Mouse (Mus musculus): ENCODE results near the gene Olfr1240. TPM values are rescaled to one million over a fixed set of nuclear protein-coding genes. Genes with fewer than 3 reads are reported as not detected.

Gene Olfr1240
- polyA plus RNA-seq (2015; fragmentation: Nextera tagmentation; extraction: Ambion mirVana), result not detected in 2 replicates

DNA sequence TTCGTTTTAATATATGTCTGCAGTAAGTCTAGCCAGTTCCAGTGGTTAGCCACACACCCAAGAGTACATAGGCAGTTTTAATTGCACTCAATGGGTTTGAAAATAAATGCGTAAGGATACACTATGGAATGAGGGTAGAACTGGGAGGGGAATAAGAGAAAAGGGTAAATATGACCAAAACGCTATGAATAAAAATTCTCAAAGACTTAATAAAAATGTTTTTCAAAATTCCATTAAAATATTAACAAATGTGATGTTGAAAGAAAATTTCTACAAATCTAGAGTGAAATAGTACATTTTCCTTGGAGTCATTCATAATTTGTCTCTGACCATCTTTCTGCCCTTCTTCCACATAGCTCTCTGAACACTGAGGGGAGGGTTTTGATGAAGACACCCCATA, at the start of gene Olfr1240:
TSS of gene Olfr1240 (minus strand) at position 101 of the 400 bp plus-strand sequence.
- H3K27ac ChIP-seq (replicated peaks), result no peak within 1 kb of the TSS
- H3K4me3 ChIP-seq, result no peak within 1 kb of the TSS
- H3K9ac ChIP-seq (replicated peaks), result no peak within 1 kb of the TSS
- H3K4me1 ChIP-seq, result no peaks in the 10 kb centered on the region
- no peak for ATAC-seq (replicated peaks)
- no peak within 1 kb of the TSS for H3K4me2 ChIP-seq (replicated peaks)
- no peaks in the 10 kb centered on the region for H3K36me3 ChIP-seq
- H3K9me3 ChIP-seq, result no peaks in the 10 kb centered on the region
- no peaks in the 10 kb centered on the region for H3K27me3 ChIP-seq
- WGBS, result 86% methylated on average over 3 of the region's 3 CpGs

GRCm38 (mm10) chr2:89487026-89487425, 44.2 kb upstream of the Olfr1240 start, which contains the start of gene Olfr1241:
TSS of gene Olfr1241 (minus strand) at chr2:89487126.
- ATAC-seq (replicated peaks), result no peak
- H3K4me3 ChIP-seq, result no peak within 1 kb of the TSS
- H3K9me3 ChIP-seq, result no peaks in the 10 kb centered on the region
- no peak within 1 kb of the TSS for H3K9ac ChIP-seq (replicated peaks)
- H3K4me1 ChIP-seq, result no peaks in the 10 kb centered on the region
- H3K27me3 ChIP-seq, result no peaks in the 10 kb centered on the region
- H3K36me3 ChIP-seq, result no peaks in the 10 kb centered on the region
- no peak within 1 kb of the TSS for H3K27ac ChIP-seq (replicated peaks)
- no peak within 1 kb of the TSS for H3K4me2 ChIP-seq (replicated peaks)

DNA sequence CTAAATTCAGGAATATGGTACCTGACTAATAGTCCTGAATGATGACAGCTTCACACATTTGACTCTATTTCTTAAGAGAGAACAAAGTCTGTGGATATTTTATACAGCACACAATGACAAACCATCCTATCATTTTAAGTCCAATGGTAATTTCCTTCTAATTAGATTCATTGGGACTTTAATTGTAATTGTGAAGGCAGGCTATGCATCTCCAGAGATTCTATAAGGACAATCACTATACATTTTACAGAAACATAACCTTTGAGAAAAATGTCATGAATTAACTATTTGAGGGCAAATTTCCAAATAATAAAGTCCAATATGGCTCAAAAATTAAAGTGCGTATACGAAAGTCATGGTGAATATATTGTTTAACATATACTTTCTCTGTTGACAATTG, 22.5 kb downstream of the Olfr1240 start, which contains the start of gene Olfr1239:
TSS of gene Olfr1239 (minus strand) at position 101 of the 400 bp plus-strand sequence.
- 96% methylated on average over 2 of the region's 2 CpGs for WGBS
- ATAC-seq (replicated peaks), result no peak
- no peak within 1 kb of the TSS for H3K4me3 ChIP-seq
- H3K4me2 ChIP-seq (replicated peaks), result no peak within 1 kb of the TSS
- no peaks in the 10 kb centered on the region for H3K9me3 ChIP-seq
- no peaks in the 10 kb centered on the region for H3K36me3 ChIP-seq
- H3K4me1 ChIP-seq, result no peaks in the 10 kb centered on the region
- no peak within 1 kb of the TSS for H3K27ac ChIP-seq (replicated peaks)
- H3K27me3 ChIP-seq, result no peaks in the 10 kb centered on the region
- H3K9ac ChIP-seq (replicated peaks), result no peak within 1 kb of the TSS

DNA sequence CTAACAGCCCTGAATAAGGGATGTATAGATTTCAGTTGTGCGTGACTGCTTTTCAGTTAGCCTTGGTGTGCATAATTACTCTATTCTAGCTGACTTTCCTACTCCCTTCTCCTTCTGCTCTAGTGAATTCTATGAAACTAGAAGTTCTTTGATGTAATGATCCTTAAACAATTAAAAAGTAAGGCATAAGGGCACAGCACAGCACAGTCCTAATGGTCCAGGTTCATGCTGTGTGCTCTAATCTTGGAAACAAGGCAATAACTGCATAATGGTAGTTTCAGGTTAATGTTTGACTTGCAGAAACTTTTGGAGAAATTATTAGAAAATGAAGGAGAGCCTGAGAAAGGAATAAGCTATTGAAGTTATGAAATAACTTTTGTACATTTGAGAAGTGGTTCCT, 28.2 kb downstream of the Olfr1240 start:
- Histone ChIP-seq H3K4me1 (no peaks in the 10 kb centered on the region), H3K4me3 (no peak overlapping the region), H3K4me2 (replicated peaks) (no peak overlapping the region), H3K27me3 (no peaks in the 10 kb centered on the region), H3K36me3 (no peaks in the 10 kb centered on the region), H3K9ac (replicated peaks) (no peak overlapping the region), H3K27ac (replicated peaks) (no peak overlapping the region), H3K9me3 (no peaks in the 10 kb centered on the region)
- 71% methylated on average over 1 of the region's 1 CpGs for WGBS
- ATAC-seq (replicated peaks), result no peak

DNA sequence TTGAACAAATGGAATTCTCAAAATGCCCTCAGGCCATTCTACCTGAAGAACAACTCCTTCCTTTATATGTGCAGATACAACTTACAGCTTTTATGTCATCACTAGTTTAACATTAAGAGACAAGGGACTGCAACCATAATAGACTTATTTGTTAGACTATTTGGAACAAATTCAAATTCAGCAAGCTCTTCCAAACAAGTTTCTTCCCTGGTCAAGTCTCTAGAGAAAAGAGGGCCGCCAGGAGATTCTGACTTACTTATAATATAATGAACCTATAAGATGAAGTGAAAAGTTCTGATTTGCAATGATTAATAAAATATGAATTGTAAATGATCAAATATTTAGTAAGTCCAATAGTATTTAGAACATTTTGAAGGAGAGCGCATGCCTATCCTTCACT, 33.2 kb downstream of the Olfr1240 start, which contains the start of gene Olfr1238:
TSS of gene Olfr1238 (minus strand) at position 101 of the 400 bp plus-strand sequence.
- no peaks in the 10 kb centered on the region for H3K4me1 ChIP-seq
- no peak within 1 kb of the TSS for H3K27ac ChIP-seq (replicated peaks)
- WGBS, result 89% methylated on average over 2 of the region's 2 CpGs
- H3K36me3 ChIP-seq, result no peaks in the 10 kb centered on the region
- no peak for ATAC-seq (replicated peaks)
- H3K4me2 ChIP-seq (replicated peaks), result no peak within 1 kb of the TSS
- H3K9me3 ChIP-seq, result no peaks in the 10 kb centered on the region
- no peaks in the 10 kb centered on the region for H3K27me3 ChIP-seq
- no peak within 1 kb of the TSS for H3K4me3 ChIP-seq
- no peak within 1 kb of the TSS for H3K9ac ChIP-seq (replicated peaks)

DNA sequence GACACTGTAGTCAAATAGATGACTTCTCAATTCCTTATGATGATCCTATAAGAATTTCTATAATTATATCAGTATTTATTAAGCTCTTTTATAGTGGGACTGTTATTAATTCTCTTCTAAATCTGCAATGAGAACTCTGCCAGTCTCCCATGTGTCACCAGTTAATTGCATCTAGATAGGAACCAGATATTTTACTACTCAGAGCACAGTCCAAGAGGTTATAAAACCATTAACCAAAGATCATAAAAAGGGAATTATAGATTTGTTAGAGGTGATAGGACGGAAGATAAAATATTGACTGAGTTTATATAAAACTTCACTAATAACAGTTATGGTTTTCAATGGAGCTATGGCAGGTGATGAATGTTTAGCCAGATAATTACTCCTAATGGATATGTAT, 41.9 kb downstream of the Olfr1240 start:
- WGBS, result 91% methylated on average over 1 of the region's 1 CpGs
- ATAC-seq (replicated peaks), result no peak
- Histone ChIP-seq H3K4me3 (no peak overlapping the region), H3K27me3 (no peaks in the 10 kb centered on the region), H3K36me3 (no peaks in the 10 kb centered on the region), H3K9me3 (no peaks in the 10 kb centered on the region), H3K27ac (replicated peaks) (no peak overlapping the region), H3K4me2 (replicated peaks) (no peak overlapping the region), H3K4me1 (no peaks in the 10 kb centered on the region), H3K9ac (replicated peaks) (no peak overlapping the region)

Other genes with a start within 250 kb of the Olfr1240 start
- gene Olfr1226, start 243.0 kb downstream of the Olfr1240 start, polyA plus RNA-seq (2015; fragmentation: Nextera tagmentation; extraction: Ambion mirVana), result not detected in 2 replicates
- not detected in 2 replicates for gene Olfr1228, start 188.9 kb downstream of the Olfr1240 start, polyA plus RNA-seq (2015; fragmentation: Nextera tagmentation; extraction: Ambion mirVana)
- not detected in 2 replicates for gene Olfr1229, start 155.0 kb downstream of the Olfr1240 start, polyA plus RNA-seq (2015; fragmentation: Nextera tagmentation; extraction: Ambion mirVana)
- gene Olfr1230, start 145.7 kb downstream of the Olfr1240 start, polyA plus RNA-seq (2015; fragmentation: Nextera tagmentation; extraction: Ambion mirVana), result not detected in 2 replicates
- gene Olfr1231, start 135.9 kb downstream of the Olfr1240 start, polyA plus RNA-seq (2015; fragmentation: Nextera tagmentation; extraction: Ambion mirVana), result not detected in 2 replicates
- not detected in 2 replicates for gene Olfr1232, start 113.3 kb downstream of the Olfr1240 start, polyA plus RNA-seq (2015; fragmentation: Nextera tagmentation; extraction: Ambion mirVana)
- not detected in 2 replicates for gene Olfr1233, start 100.6 kb downstream of the Olfr1240 start, polyA plus RNA-seq (2015; fragmentation: Nextera tagmentation; extraction: Ambion mirVana)
- gene Olfr1234, start 78.1 kb downstream of the Olfr1240 start, polyA plus RNA-seq (2015; fragmentation: Nextera tagmentation; extraction: Ambion mirVana), result not detected in 2 replicates
- gene Olfr1238, start 33.3 kb downstream of the Olfr1240 start, polyA plus RNA-seq (2015; fragmentation: Nextera tagmentation; extraction: Ambion mirVana), result not detected in 2 replicates
- gene Olfr1239, start 22.6 kb downstream of the Olfr1240 start, polyA plus RNA-seq (2015; fragmentation: Nextera tagmentation; extraction: Ambion mirVana), result not detected in 2 replicates
- gene Olfr1241, start 44.1 kb upstream of the Olfr1240 start, polyA plus RNA-seq (2015; fragmentation: Nextera tagmentation; extraction: Ambion mirVana), result not detected in 2 replicates
- not detected in 2 replicates for gene Olfr1242, start 55.3 kb upstream of the Olfr1240 start, polyA plus RNA-seq (2015; fragmentation: Nextera tagmentation; extraction: Ambion mirVana)
- gene Olfr1243, start 88.5 kb upstream of the Olfr1240 start, polyA plus RNA-seq (2015; fragmentation: Nextera tagmentation; extraction: Ambion mirVana), result not detected in 2 replicates
- gene Olfr1245, start 135.4 kb upstream of the Olfr1240 start, polyA plus RNA-seq (2015; fragmentation: Nextera tagmentation; extraction: Ambion mirVana), result not detected in 2 replicates
- not detected in 2 replicates for gene Olfr1246, start 150.2 kb upstream of the Olfr1240 start, polyA plus RNA-seq (2015; fragmentation: Nextera tagmentation; extraction: Ambion mirVana)
- not detected in 2 replicates for gene Olfr1247, start 171.1 kb upstream of the Olfr1240 start, polyA plus RNA-seq (2015; fragmentation: Nextera tagmentation; extraction: Ambion mirVana)
- not detected in 2 replicates for gene Olfr1248, start 175.2 kb upstream of the Olfr1240 start, polyA plus RNA-seq (2015; fragmentation: Nextera tagmentation; extraction: Ambion mirVana)
- gene Olfr1249, start 192.0 kb upstream of the Olfr1240 start, polyA plus RNA-seq (2015; fragmentation: Nextera tagmentation; extraction: Ambion mirVana), result not detected in 2 replicates
- gene Olfr1250, start 218.5 kb upstream of the Olfr1240 start, polyA plus RNA-seq (2015; fragmentation: Nextera tagmentation; extraction: Ambion mirVana), result not detected in 2 replicates
- gene Olfr1251, start 228.9 kb upstream of the Olfr1240 start, polyA plus RNA-seq (2015; fragmentation: Nextera tagmentation; extraction: Ambion mirVana), result not detected in 2 replicates

All from forebrain, embryonic 15.5 days (tissue).